Mouse (Mus musculus): ENCODE data around the gene Utp6.

DNA sequence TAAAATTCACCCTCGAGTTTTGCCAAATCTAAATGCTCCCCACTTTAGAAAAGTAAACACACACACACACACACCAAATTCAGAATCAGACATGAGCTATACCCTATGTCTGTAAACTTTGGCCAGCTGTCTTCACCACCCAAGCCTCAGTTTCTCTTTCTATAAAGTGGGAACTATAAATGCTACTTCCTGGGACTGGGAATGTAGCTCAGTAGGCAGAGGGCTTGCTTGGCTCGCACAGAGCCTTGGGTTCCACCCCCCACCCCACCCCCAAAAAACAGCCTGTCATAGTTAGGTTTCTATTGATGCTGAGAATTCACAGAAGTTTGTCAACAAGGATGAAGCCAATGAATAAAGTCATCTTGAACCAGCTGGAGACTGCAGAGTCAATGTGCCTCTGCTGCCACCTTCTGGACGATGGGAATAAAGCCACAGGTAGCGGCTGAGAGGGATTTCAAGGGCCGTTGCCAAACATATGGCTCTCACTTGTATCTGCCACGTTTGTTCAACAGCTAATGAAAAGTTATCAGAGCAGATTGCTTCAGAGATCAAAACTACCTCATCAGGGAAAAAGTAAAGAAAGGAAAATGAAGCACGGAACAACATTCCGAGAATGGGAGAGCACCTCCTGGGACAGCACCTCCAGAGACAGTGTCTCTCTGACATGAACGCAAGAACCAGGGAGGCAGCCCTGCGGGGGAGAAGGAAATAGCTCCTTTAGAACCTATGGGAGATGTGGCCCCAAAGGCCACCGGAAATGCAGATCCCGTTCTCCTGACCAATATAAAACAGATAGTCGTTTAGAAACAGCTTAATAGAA lies 42.3 kb downstream of the Utp6 start:
- TF ChIP-seq POLR2A (IDR thresholded peaks at IDR 0.05; ENCODE audit: insufficient read length, low read depth) (no peak), TCF12 (IDR thresholded peaks at IDR 0.05; ENCODE audit: insufficient read depth, poor library complexity, severe bottlenecking) (no peak), MYOD1 (IDR thresholded peaks at IDR 0.05; ENCODE audit: control insufficient read depth in 1 of 3, insufficient read length in 2 of 3, low read depth in 2 of 3) (no peak), MYOG (IDR thresholded peaks at IDR 0.05; ENCODE audit: control insufficient read depth in 1 of 3, insufficient read depth in 1 of 3, insufficient read length in 2 of 3, low read depth in 2 of 3) (no peak), POLR2AphosphoS2 (IDR thresholded peaks at IDR 0.05; ENCODE audit: insufficient read length, low read depth) (no peak), SRF (IDR thresholded peaks at IDR 0.05; ENCODE audit: control insufficient read depth, insufficient read length, low read depth) (no peak), USF1 (IDR thresholded peaks at IDR 0.05; ENCODE audit: low read depth) (no peak), CEBPB (IDR thresholded peaks at IDR 0.05; ENCODE audit: insufficient read depth, poor library complexity, severe bottlenecking) (no peak), MAX (IDR thresholded peaks at IDR 0.05; ENCODE audit: low read depth) (no peak), E2F4 (IDR thresholded peaks at IDR 0.05; ENCODE audit: insufficient read depth) (no peak)

Data from myocyte (in vitro differentiated cells).